Mouse (Mus musculus): Measurements from ENCODE around the gene Gm3336. TPM values are rescaled to one million over a fixed set of nuclear protein-coding genes. Genes with fewer than 3 reads are reported as not detected.

The Gm3336 gene
- total RNA-seq, 2 experiments from 2014 or later = not detected

DNA sequence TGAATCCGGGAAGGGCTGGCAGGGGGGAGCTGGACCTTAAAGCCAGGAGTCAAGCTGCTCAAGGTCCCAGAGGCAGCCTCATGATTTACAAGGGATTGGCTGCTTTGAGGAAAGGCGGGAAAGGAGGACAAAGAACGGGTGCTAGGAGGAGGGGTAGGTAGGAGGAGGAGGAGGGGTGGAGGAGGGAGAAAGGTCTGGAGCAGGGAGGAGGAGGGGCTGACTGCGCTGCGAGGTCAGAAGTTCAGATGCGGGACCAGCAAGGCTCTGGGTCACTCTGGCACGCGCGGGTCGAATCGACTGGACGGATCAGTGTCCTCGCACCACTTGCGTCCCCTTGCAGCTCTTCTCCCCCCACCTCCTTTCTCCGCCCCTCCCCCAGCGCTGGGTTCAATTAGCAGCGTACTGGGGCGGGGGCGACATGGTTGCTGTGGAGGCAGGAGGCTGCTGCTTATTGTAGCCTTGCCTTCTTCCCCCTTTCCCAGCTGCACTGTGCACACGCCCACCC lies 26.6 kb upstream of the Gm3336 start:
- no peak for DNase-seq
- intact Hi-C loops (cut with DNase I; ENCODE audit: low total_unique reads) = no loop called here

DNA sequence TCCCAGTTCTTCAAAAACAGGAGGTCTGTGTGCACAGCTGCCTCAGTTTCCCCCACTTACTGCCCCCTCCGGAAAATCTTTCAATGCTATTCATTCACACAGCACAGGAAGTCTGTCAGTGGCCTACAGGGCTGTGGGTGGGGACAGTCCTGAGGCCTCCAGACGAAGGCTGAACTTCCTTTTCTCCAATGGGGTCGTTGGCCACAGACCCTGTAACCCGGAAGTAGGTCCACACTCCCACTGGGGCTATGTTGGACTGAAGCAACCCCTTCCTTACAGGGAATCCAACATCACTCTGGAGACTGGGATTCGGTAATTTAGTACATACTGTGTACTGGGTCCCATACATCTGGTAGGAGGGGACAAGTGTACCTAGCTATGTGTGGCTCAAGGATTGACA lies 24.7 kb upstream of the Gm3336 start:
- DNase-seq = no peak
- intact Hi-C loops (cut with DNase I; ENCODE audit: low total_unique reads) = no loop called here

- peak; percentile 57 for DNase-seq
- intact Hi-C loops (cut with DNase I; ENCODE audit: low total_unique reads) = no loop called here
These were observed 22.9 kb upstream of the Gm3336 start for GRCm38 (mm10) chr8:70695318-70696018.

GRCm38 (mm10) chr8:70696019-70696885 lies 22.1 kb upstream of the Gm3336 start:
- intact Hi-C loops (cut with DNase I; ENCODE audit: low total_unique reads) = no loop called here
- DNase-seq = peak; percentile 80

DNA sequence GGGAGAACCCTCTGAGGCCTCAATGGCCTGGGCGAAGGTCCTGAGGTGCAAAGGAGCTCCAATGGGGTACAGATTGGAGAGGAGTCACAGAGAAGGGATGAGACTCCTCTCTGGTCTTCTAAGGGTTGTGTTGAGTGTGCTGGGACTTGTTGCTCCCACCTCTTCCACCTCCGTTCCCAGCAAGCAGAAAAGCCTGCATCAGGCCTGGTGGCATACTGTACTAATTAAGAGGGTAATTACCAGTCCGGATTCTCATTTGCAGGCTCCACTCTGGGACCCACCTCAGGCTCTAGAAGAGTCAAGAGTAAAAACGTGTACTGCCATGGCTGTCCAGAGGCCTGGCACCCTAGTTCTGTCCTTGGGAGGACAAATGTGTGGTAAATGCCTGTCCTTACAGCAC lies 21.4 kb upstream of the Gm3336 start:
- intact Hi-C loops (cut with DNase I; ENCODE audit: low total_unique reads) = no loop called here
- DNase-seq = no peak

DNA sequence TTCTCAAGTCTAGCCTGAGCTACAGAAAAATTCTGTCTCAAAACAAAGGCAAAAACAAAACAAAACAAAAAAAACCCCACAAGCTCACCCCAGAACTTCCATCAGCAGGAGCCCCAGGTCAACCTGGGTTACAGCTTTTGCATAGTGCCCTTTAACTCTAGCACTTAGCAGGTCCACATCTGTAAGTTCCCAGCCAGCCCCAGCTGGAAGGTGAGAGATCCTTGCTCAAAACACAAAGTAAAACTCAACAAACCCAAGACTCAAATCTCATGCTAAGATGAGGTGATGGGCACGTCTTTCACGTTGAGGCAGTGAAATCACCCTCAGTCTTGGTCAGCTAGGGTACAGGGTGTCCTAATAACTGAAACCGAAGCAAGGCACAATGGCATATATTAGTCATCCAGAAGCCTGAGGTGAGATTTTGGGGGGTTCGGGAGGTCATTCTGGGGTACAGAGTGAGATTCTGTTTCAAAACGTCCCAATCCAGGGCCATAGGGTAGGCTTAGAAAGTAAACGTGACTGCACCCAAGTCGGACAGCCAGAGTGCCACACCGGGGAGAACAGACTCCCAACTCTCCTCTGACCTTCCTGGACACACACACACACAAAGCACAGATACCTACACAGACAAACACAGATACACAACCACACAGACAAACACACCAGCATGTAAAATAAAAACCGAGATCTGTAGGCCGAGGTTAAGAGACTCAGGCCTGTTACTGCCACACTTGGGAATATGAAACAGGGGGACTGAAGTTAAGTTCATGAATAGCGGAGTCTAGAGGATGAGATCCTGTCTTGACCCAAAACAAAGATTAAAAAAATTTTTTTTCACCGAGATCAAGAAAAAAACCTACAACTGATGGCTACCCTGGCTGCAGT lies 20.7 kb upstream of the Gm3336 start:
- intact Hi-C loops (cut with DNase I; ENCODE audit: low total_unique reads) = no loop called here
- DNase-seq = no peak

GRCm38 (mm10) chr8:70698310-70699109 lies 19.8 kb upstream of the Gm3336 start, which contains the start of gene Jund:
TSS of gene Jund (plus strand) at chr8:70698949.
- intact Hi-C loops (cut with DNase I; ENCODE audit: low total_unique reads) = no loop called here

GRCm38 (mm10) chr8:70699116-70699833 lies 19.1 kb upstream of the Gm3336 start:
- peak; percentile 62 for DNase-seq
- intact Hi-C loops (cut with DNase I; ENCODE audit: low total_unique reads) = no loop called here

More at GRCm38 (mm10) chr8:70698310-70699109, 19.8 kb upstream of the Gm3336 start, which contains the start of gene Jund:
- DNase-seq = peak; percentile 99

DNA sequence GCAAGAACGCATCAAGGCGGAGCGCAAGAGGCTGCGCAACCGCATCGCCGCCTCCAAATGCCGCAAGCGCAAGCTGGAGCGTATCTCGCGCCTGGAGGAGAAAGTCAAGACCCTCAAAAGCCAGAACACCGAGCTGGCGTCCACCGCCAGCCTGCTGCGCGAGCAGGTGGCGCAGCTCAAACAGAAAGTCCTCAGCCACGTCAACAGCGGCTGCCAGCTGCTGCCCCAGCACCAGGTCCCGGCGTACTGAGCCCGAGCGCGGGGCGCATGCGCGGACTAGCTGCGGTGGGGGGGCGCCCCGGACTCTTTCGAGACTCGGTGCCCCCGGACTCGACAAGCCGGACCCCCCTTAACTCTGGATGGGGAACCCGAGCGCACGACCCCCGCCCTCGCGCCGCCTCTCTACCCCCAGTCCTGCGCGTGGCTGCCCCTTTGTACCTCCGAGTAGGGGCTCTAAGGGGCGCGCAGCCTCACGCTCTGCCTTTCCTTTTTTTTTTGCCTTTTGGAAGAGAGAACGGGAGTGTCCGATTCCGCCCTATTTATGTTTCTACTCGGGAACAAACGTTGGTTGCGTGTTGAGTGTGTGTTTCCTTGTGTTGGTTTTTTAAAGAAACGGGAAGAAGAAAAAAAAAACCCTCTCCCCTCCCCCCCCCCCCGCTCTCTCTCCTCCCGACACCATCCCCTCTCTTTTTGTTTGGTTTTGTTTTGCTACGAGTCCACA lies 18.3 kb upstream of the Gm3336 start:
- DNase-seq = peak; percentile 83
- intact Hi-C loops (cut with DNase I; ENCODE audit: low total_unique reads) = loop anchor here (5.0 to 10.0 kb wide), 2 partner anchors 33 to 75 kb away; no protein-coding TSS in a partner anchor

DNA sequence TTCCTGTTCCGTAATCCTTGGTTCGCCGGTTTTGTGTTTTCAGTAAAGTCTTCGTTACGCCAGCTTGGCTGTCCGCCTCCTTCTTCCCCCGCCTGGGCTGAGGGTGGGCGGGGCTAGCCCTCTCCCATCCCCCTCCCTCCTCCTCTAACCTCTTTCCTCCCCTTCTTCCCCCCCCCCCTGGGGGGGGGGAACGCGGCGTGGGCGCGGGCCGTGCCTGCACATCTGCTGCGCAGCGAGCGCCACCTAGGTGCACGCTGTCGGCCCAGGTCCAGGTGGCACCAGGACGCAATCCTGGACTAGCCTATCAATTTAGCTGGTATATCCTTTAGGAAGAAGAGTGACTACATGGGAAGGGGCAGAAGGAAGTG lies 17.8 kb upstream of the Gm3336 start:
- peak; percentile 91 for DNase-seq
- intact Hi-C loops (cut with DNase I; ENCODE audit: low total_unique reads) = loop anchor here (5.0 to 10.0 kb wide), 2 partner anchors 33 to 76 kb away; no protein-coding TSS in a partner anchor

- DNase-seq = no peak
- intact Hi-C loops (cut with DNase I; ENCODE audit: low total_unique reads) = loop anchor here (5.0 to 10.0 kb wide), 2 partner anchors 34 to 77 kb away; no protein-coding TSS in a partner anchor
These were observed 17.0 kb upstream of the Gm3336 start for GRCm38 (mm10) chr8:70701048-70701981.

GRCm38 (mm10) chr8:70701982-70702841 lies 16.1 kb upstream of the Gm3336 start:
- intact Hi-C loops (cut with DNase I; ENCODE audit: low total_unique reads) = loop anchor here (5.0 to 10.0 kb wide), 2 partner anchors 35 to 77 kb away; no protein-coding TSS in a partner anchor
- no peak for DNase-seq

GRCm38 (mm10) chr8:70702842-70703182 lies 15.5 kb upstream of the Gm3336 start:
- intact Hi-C loops (cut with DNase I; ENCODE audit: low total_unique reads) = loop anchor here (5.0 to 10.0 kb wide), 2 partner anchors 36 to 78 kb away; no protein-coding TSS in a partner anchor

DNA sequence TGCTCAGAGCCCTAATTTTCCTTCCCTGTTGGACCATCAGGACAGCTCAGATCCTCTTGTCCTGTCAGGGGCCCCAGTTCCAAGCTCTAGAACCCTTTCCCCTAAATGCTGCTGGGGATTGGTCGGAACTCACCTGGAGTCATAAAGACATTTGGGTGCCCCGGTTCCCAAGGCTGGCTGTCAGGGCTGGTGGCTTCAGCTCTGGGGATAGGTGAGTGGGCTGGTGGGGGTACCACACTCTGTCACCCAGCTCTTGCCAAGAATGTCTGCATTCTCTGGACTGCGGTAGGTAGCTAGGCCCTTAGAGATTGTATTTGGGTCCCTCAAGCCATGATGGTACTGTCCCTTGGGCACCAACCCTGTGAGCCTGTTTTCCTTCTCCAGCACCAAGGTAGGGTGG lies 15.1 kb upstream of the Gm3336 start, which contains the start of gene Iqcn:
Gene Iqcn, plus strand, starts transcription at position 171 of the 400 bp plus-strand sequence.
- DNase-seq = no peak
- intact Hi-C loops (cut with DNase I; ENCODE audit: low total_unique reads) = loop anchor here (5.0 to 10.0 kb wide), 2 partner anchors 36 to 78 kb away; no protein-coding TSS in a partner anchor

More at GRCm38 (mm10) chr8:70702842-70703182, 15.5 kb upstream of the Gm3336 start:
- DNase-seq = peak; percentile 86

DNA sequence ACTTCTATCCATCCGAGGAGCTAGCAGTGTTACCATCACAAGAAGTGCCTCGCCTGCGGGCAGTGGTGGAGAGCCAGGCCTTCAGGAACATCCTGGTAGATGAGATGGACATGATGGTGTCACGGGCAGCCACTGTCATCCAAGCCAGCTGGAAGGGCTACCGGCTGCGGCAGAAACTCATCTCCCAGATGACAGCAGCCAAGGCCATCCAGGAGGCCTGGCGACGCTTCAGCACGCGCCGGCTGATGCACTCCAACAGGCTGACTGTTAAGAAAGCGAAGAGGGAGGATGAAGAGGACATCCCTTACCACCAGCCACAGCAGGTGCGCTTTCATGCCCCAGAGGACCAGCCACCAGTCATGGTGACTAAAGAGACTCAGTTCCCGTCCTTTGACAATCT lies 10.1 kb upstream of the Gm3336 start:
- intact Hi-C loops (cut with DNase I; ENCODE audit: low total_unique reads) = loop anchor here (10.0 kb wide), 1 partner anchor 83 kb away; no protein-coding TSS in a partner anchor
- peak; percentile 58 for DNase-seq
